Mouse (Mus musculus): ENCODE results near the gene Nadsyn1.

The Nadsyn1 gene

GRCm38 (mm10) chr7:143753990-143754715 lies 68.5 kb downstream of the Nadsyn1 start:
- peak; percentile 54 for DNase-seq (ENCODE audit: extremely low spot score)

GRCm38 (mm10) chr7:143752606-143753005 lies 70.0 kb downstream of the Nadsyn1 start:
- no peak for DNase-seq (ENCODE audit: extremely low spot score)

- no peak for DNase-seq (ENCODE audit: extremely low spot score)
Measured at GRCm38 (mm10) chr7:143752056-143752455, 70.6 kb downstream of the Nadsyn1 start.

- no peak for DNase-seq (ENCODE audit: extremely low spot score)
Measured at GRCm38 (mm10) chr7:143751380-143751779, 71.3 kb downstream of the Nadsyn1 start.

GRCm38 (mm10) chr7:143749045-143749444 lies 73.6 kb downstream of the Nadsyn1 start:
- no peak for DNase-seq (ENCODE audit: extremely low spot score)

- DNase-seq (ENCODE audit: extremely low spot score): peak; percentile 90
Measured at GRCm38 (mm10) chr7:143748041-143748868, 74.4 kb downstream of the Nadsyn1 start.

Data from embryo, embryonic 9.5 days (tissue).